Mouse (Mus musculus) kidney, adult 2 months (tissue): ENCODE results near the gene Ap2b1.

Experiments used
- CTCF ChIP-seq: fragments of 200-500 bp; conservative IDR thresholded peaks from 2 replicates; pipeline ENCODE4 v1.5.1; 2011; ENCODE audit warnings: low read depth, mild to moderate bottlenecking, control low read depth, low read length, moderate library complexity, mixed read lengths; ENCODE audit not compliant: insufficient read depth, insufficient read length
- POLR2A ChIP-seq: fragments of 200-500 bp; IDR thresholded peaks from one replicate; pipeline ENCODE4 v1.6.1; 2011; ENCODE audit warnings: low read depth, low read length, control low read depth

DNA sequence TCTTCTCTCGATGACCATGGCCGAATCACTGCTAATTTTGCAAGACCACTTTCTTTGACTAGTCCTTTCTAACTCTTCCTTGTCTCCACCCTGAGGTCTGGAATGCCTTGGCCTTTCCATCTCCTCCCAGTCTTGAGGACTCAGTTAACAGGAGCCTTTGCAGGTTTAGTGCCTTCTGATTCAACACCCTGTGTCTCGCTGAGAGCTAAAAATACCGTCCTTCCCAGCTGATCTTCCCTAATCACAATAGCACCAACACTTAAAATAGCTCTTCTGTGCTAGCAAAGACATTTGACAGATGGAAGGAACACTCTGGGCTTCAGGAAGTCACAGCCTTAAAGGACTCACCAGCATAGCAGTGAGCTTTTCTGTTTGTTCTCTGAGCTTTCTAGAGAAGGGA, 94.2 kb downstream of the Ap2b1 start:
- no peak for TF ChIP-seq POLR2A
- no peak for TF ChIP-seq CTCF
